Mouse (Mus musculus) frontal cortex, postnatal 14 days (tissue): ENCODE results near the gene Plekhg6.

Experiments
- DNase-seq, 2 experiments: peaks; one replicate each; pipeline ENCODE4 v3.0.0; 2022; ENCODE audit warnings: low spot score in 2 of 2

Gene Plekhg6

GRCm38 (mm10) chr6:125353655-125354054, 26.9 kb downstream of the Plekhg6 start:
- no peak for DNase-seq

DNA sequence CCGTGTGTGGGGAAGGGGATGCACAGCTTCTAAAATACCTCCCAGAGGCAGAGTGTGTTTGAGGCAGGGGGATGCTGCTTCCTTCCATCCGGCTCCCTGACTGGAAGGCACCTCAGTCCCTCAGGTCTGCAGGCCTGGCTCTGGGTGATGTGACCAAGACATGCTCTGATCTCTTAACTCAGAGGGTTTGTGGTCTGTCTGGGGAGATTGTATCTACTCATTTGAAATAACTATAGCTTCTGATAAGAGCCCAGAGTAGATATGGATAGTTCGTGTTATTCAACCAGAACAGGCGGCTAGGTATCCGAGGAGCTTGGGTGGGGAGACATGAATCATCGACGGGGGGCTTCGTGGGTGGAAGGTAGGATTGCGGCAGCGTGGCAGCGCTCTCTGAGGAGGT, 27.4 kb downstream of the Plekhg6 start:
- no peak for DNase-seq

DNA sequence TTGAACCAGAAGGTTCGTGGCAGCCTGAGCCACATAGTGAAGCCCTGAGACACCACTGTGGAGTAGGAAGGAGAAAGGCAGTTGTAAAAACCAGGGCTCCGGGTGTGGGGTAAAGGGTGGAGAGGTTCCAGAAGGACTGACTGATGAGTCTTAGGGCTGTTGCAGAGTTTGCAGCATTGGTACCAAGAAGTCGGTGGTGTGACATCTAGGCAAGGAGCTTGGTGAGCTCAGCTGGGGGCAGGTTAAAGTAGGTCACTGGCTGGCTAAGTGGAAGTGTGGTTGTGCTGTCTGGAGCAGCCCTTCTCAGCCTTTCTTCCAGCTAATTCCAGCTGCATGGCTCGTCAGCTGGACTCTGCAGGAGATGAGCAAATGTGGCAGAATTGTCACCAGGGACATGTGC, 27.8 kb downstream of the Plekhg6 start:
- DNase-seq, result no peak

- no peak for DNase-seq
Measured at GRCm38 (mm10) chr6:125352046-125352384, 28.6 kb downstream of the Plekhg6 start.

- no peak for DNase-seq
Measured at GRCm38 (mm10) chr6:125351368-125352045, 29.1 kb downstream of the Plekhg6 start.

DNA sequence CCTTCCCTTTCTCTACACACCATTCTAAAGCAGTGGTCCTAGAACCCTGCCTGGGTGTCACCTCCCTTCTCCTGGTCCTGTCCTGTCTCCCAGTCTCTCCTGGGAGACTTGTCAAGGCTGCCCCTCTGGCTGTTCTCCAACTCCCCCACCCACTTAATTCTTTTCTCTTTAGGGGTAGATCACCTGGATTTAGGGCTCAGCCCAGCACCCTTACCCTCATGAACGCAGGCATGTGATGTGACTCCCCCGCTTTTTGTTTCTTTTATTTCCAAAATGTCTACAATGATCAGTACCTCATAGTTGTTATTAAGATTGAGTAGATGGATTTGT, 29.6 kb downstream of the Plekhg6 start:
- no peak for DNase-seq

- DNase-seq, result no peak
Measured at GRCm38 (mm10) chr6:125350231-125350994, 30.2 kb downstream of the Plekhg6 start.

DNA sequence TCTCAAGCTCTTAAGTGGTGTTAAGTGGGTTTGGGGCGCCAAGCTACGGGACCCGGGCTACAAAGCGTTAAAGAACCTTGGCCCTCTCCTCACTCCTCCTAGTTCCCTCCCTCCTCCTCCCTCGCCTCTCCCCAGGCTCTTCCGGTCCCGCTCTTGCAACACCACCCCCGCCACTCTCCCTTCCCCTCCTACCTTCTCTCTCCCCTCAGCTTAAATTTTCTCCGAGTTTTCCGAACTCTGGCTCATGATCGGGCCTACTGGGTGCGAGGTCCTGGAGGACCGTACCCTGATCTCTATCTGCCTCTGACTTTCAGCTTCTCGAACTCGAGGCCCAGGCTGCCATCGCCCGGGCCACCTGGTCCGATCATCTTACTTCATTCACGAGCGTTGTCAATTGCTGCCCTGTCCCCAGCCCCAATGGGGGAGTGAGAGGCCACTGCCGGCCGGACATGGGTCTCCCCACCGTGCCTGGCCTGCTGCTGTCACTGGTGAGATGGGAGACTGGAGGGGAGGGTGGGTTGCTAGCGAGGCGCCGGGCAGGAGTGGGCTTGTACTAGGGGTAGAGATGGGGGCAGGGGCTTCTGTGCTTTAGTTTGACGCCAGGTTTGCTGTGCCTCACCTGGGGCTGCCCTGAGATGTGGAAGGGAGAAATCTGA, 30.9 kb downstream of the Plekhg6 start:
- DNase-seq, result no peak

DNA sequence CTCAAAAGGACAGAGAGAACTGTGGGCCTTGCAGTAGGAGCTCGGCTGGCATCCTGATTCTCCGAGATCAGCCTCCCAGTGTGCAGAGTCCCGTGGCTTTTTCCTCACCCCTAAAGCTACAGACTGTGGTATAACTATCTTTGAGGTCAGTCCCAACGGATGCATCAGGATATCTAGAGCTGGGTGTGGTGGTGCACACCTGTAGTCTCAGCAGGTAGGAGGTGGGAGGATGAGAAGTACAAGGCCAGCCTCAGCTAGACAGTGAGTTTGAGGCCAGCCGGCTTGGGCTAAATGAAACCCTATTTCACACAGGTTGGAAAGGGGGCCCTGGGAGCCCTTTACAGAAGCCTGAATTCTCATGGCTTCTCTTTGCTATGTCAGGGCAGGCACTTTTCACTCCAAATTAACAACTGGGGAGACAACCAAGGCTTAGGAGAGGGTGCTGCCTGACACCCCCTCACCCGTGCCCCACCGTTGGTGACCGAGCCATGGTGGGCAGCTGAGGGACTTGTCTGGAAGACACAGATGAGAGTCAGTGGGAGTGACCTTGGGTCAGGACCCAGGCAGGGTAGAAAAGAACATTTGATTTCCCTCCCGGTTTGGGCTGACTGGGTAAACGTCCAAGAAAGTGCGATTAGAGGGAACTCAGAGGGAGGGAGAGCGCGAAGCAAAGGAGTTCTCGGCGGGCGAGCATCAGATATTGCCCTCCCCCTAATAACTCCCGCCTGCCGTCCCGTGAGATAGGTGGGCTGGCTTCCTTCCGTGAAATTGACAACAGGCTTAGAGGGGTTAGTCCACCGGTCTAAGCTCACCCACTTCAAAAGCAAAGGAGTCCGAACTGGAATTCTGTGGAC, 31.6 kb downstream of the Plekhg6 start, which contains the start of gene Tnfrsf1a:
Gene Tnfrsf1a (plus strand): TSS at position 642 of the 854 bp plus-strand sequence.
- DNase-seq, result no peak

DNA sequence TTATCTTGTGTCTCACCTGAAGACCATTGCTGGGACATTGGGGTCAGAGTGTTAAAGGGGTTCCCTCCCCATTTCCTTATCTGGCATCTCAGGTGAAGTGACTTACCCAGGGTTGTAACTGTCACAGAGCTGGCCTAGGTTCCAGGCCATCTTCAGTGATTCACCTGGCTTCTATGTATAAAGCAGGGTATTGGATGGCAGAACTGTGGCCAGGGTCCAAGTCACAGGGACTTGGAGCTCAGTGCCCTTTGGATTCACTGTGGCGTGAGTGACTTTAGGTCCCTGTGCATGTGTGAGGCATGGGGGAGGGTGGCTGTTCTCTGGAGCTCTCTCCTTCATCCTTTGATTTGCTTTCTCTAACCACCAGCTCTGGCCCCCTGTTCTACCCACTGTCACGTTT, 34.6 kb downstream of the Plekhg6 start:
- no peak for DNase-seq

- no peak for DNase-seq
Measured at GRCm38 (mm10) chr6:125345625-125346024, 35.0 kb downstream of the Plekhg6 start.

DNA sequence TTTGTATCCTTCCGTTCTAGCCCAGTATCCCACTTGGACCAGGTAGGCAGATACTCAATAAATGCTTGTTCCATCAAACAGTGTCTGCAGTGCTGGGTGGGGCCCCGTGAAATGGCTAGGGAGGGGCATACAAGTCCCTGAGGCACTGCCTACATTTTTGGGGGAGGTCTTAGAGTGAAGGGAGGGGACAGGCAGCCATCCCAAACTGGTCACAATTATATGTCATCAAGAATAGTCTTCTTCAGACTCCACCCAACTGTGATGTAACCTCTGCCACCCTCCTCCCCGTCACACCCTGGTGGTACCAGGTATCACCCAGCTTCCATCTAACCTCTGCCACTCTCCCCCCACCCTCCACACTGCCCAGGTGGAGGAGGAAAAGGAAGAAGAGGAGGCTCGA, 35.7 kb downstream of the Plekhg6 start:
- DNase-seq, result no peak

DNA sequence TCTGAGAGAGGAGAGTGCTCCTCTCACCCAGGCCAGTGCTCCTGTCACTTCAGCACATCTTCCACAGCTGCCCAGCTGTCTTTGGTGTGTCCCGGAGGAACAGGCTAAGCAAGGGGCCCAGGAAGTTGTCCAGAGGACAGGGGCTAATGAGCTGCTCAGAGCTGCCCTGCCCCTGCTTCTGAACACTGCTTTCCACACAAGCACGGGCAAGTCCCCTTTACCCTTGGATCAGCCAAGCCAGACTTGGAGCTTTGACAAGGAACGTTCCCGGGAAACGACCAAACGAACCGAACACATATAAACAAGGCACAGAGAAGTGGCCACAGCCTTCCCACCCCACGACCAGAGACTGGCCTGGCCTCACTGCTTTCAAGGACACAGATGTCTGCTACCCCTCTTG, 36.5 kb downstream of the Plekhg6 start:
- DNase-seq, result no peak

DNA sequence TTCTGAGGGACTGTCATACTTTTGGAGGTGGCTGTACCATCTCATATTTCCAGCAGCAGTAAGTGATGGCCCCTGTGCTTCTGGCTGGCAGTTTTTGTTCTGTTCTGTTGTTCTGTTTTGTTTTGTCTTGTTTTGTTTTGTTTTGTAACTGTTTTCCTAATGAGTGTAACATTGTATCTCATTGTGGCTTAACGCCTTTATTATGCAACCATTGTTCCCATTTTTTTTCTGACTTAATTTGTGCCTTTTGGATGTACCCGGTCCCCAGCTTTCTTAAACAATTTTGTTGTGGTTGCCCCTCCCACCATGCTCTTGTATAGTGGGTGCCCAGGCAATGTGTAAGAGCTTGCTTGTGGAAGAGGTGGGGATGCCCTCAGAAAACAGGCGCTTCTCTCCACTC, 38.4 kb downstream of the Plekhg6 start:
- DNase-seq, result no peak

DNA sequence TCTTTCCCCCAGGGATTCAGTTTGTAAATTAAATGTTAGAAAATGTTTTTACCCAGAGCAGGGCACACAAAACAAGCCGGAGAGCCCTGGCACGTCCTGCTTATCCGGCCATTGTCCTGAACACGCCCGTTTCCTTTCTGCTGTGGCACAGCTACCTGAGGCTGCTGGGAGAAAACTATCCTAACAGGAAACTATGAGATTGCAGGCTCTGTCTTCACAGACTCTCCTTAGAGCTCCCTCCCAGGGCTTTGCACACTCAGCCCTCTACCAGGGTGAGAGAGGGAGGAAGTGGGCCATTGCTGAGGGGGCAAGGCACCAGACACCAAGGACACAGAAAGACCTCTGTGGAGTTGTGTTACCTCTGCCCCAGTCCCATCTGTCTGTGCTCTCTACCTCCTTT, 40.3 kb downstream of the Plekhg6 start:
- DNase-seq, result no peak

GRCm38 (mm10) chr6:125338791-125339660, 41.6 kb downstream of the Plekhg6 start:
- DNase-seq, result no peak

DNA sequence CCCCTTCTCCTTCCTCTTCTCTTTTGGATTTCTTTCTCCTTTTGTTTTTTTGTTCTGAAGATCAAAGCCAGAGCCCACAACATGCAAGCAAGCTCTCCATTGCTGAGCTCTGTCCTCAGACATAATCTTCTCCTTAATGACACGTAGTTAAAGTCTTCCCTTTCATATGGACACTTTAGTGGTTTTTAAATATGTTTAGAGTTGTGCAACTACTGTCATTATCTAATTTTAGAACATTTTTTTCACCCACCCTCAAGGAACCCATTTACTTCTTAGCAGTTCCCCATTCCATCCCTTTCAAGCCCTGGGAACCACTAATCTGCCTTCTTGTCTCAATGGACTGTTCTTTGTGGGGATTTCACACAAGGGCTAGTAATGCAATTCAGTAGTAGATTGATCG, 46.2 kb downstream of the Plekhg6 start:
- DNase-seq, result no peak

DNA sequence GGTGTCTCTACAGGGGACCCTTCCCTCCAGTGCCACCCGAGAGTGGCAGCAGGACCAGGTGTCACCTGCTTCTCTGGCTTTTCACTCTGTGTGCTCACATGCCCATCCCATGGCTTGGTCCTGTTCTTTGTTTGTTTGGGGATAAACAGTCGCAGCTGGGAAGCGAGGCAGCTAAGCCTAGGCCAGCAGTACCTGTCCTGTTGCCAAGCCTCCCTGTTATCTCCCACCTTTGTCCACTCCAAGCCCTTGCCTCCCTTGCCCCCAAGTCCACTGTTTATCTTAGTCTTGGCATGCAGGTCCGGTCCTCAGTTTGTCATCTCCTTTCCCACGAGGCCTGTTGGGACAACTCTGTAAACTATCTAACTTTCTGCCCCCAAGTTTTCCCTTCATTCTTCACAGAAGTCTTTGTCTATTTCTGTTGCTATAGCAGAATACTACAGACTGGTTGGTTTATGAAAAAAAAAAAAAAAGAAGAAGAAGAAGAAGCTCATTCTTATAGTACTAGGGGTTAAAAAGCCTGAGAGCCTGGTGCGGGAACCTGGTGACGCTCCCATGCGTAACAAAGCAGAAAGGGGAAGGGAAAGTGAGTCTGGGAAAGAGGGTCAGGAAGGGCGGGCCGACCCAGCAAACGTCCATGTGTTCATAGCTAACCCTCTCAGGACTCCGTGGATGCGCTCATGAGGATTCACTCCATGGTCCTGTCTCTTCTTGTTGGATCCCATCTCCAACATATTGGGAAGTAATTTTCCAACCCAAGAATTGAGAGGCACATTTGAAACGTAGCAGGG, 47.3 kb downstream of the Plekhg6 start:
- no peak for DNase-seq

GRCm38 (mm10) chr6:125330626-125331326, 49.8 kb downstream of the Plekhg6 start:
- DNase-seq, result peak; percentile 46 to 63

- no peak for DNase-seq
Measured at GRCm38 (mm10) chr6:125328243-125328642, 52.4 kb downstream of the Plekhg6 start.
